ENCODE assay signal across 30 mouse cellular contexts in the genomic region with DNA sequence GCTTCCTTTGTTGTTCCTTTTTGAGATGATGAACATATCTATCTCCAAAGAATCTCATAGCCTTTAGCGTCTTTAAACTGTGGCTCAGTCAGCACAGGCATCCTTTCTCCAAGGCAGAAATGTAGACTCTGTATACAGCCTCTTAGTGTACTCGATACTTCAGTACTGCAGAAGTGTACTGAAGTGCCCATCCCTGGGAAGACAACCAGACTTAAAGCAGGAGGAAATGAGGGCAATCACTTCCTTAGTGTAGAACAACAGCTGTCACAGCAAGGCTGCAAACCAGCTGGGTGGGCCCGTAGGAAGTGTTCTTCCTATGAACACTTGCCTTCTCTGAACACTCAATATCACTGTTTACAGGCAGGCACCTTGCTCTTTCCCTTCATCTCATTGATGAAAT.
DNase-seq lines count a peak whose midpoint lies in the region; ATAC-seq lines count a peak whose summit lies in the region.
"Had no signal": no experiment of that assay in that cellular context is flagged by ENCODE, and none has a peak within 500 bp of the region (broad histone marks: within the 10 kb centered on the region; RNA-seq: fewer than 3 reads in every experiment).

No protein-coding gene starts in this region.

- no peaks in the 10 kb centered on the region for H3K36me3 ChIP-seq in liver, embryonic 11.5 days (ENCODE audit: control insufficient read depth, insufficient read depth, low read length)
- H3K36me3 ChIP-seq: forebrain, embryonic 10.5 days; G1E; heart, embryonic 10.5 days; heart, embryonic 13.5 days had no signal

- no peak overlapping the region for H3K27ac ChIP-seq in liver, embryonic 11.5 days (ENCODE audit: low read depth, low read length)
- H3K27ac ChIP-seq: forebrain, embryonic 10.5 days; forebrain, embryonic 13.5 days; heart, adult 2 months; heart, embryonic 10.5 days; heart, embryonic 13.5 days; hindbrain, embryonic 14.5 days; hindbrain, postnatal 0 days had no signal

- DNase-seq in frontal cortex, postnatal 14 days (ENCODE audit: low spot score in 2 of 2), result no peak
- DNase-seq in ES-CJ7 (ENCODE audit: low read depth, low spot score), result peak; percentile 7
- DNase-seq in ZHBTc4 (ENCODE audit: low read depth, low spot score), result peak; percentile 18
- DNase-seq in right cerebral cortex, adult 2 months (ENCODE audit: low spot score in 2 of 2), result no peak
- no peak for DNase-seq in liver, embryonic 11.5 days (ENCODE audit: low spot score)
- DNase-seq in yolk sac, embryonic 10.5 days (ENCODE audit: low spot score), result no peak
- DNase-seq: adrenal gland, adult 8-10 months; adrenal gland, postnatal 25 days; cerebellum, adult 11 months; cerebellum, adult 2 months; cerebellum, adult 9-11 months; cerebellum, postnatal 25 days; gastrocnemius, postnatal 25 days; heart, adult 2 months; heart, postnatal 14 days; heart, postnatal 4 days had no signal

- H3K9me3 ChIP-seq in liver, embryonic 11.5 days (ENCODE audit: control insufficient read depth, low read length), result no peaks in the 10 kb centered on the region
- H3K9me3 ChIP-seq: forebrain, embryonic 10.5 days; forebrain, embryonic 13.5 days; heart, embryonic 10.5 days; heart, embryonic 13.5 days had no signal

- no peak overlapping the region for H3K9ac ChIP-seq in liver, embryonic 11.5 days (ENCODE audit: low read depth, low read length)
- H3K9ac ChIP-seq: forebrain, embryonic 13.5 days; heart, embryonic 13.5 days; hindbrain, embryonic 14.5 days had no signal

- H3K4me3 ChIP-seq in liver, embryonic 11.5 days (ENCODE audit: low read depth, low read length), result no peak overlapping the region
- H3K4me3 ChIP-seq: forebrain, embryonic 10.5 days; forebrain, embryonic 13.5 days; heart, adult 2 months; heart, embryonic 10.5 days; heart, embryonic 13.5 days had no signal

- H3K4me1 ChIP-seq in liver, embryonic 11.5 days (replicated peaks; ENCODE audit: control insufficient read depth, insufficient read depth, low read length), result no peaks in the 10 kb centered on the region
- H3K4me1 ChIP-seq: forebrain, embryonic 10.5 days; forebrain, embryonic 13.5 days; heart, embryonic 10.5 days; heart, embryonic 13.5 days had no signal

- WGBS in liver, embryonic 11.5 days, result 43% methylated on average over 3 of the region's 3 CpGs

- H3K4me2 ChIP-seq in liver, embryonic 11.5 days, result no peak overlapping the region
- H3K4me2 ChIP-seq: forebrain, embryonic 13.5 days; heart, embryonic 13.5 days; hindbrain, embryonic 14.5 days had no signal

- no peaks in the 10 kb centered on the region for H3K27me3 ChIP-seq in liver, embryonic 11.5 days (replicated peaks; ENCODE audit: control insufficient read depth, insufficient read depth, low read length)
- H3K27me3 ChIP-seq: forebrain, embryonic 13.5 days; heart, embryonic 13.5 days had no signal

- peak; percentile 69 for ATAC-seq in frontal cortex, adult (ENCODE audit: low TSS enrichment)
- ATAC-seq in liver, embryonic 11.5 days (replicated peaks; ENCODE audit: low FRiP score), result no peak
- ATAC-seq: activated CD4-positive, CD25-positive, alpha-beta regulatory T cell, adult 4 months; CD4-positive, CD25-positive, alpha-beta regulatory T cell, adult 4 months; forebrain, embryonic 13.5 days; forebrain, embryonic 16.5 days; hindbrain, postnatal 0 days; inflammation-experienced regulatory T-cells, adult 6 months; intestine, embryonic 16.5 days; Patski had no signal

Comparison
In these comparisons a context has a peak if more than half of its experiments do, and no peak if none do; other contexts are left out.
1. DNase-seq: peak in ES-CJ7 (single experiment) and ZHBTc4 (single experiment); none in frontal cortex, postnatal 14 days (0 of 2), right cerebral cortex, adult 2 months (0 of 2), liver, embryonic 11.5 days (single experiment) and yolk sac, embryonic 10.5 days (single experiment).